Comparison of ENCODE assay signal across 10 mouse cellular contexts in genomic region chr10:81563481-81563880, GRCm38 (mm10). TPM values are rescaled to one million over a fixed set of nuclear protein-coding genes. Genes with fewer than 3 reads are reported as not detected.
DNase-seq lines count a peak whose midpoint lies in the region; ATAC-seq and TF ChIP-seq lines count a peak whose summit lies in the region.
"Had no signal": no experiment of that assay in that cellular context is flagged by ENCODE, and none has a peak within 500 bp of the region (broad histone marks: within the 10 kb centered on the region; RNA-seq: fewer than 3 reads in every experiment).

No protein-coding gene starts in this region.

- no peak for TF ChIP-seq POLR2A in heart, adult 2 months (IDR thresholded peaks at IDR 0.05; ENCODE audit: insufficient read depth, low read depth, low read length)

- 32% methylated on average over 6 of the region's 6 CpGs for WGBS in heart, adult 2 months
- 19% methylated on average over 6 of the region's 6 CpGs for WGBS in embryonic facial prominence, embryonic 14.5 days
- WGBS in limb, embryonic 13.5 days = 21% methylated on average over 6 of the region's 6 CpGs

- H3K36me3 ChIP-seq in heart, adult 2 months (ENCODE audit: control insufficient read depth, insufficient read depth, low read length) = no peaks in the 10 kb centered on the region
- H3K36me3 ChIP-seq in embryonic facial prominence, embryonic 14.5 days (ENCODE audit: control insufficient read depth, insufficient read depth, low read length) = peaks cover 47% of the 10 kb centered on the region
- peaks cover 56% of the 10 kb centered on the region for H3K36me3 ChIP-seq in limb, embryonic 13.5 days

- no peak for TF ChIP-seq CTCF in heart, adult 2 months (IDR thresholded peaks at IDR 0.05)

- intact Hi-C loops in heart, adult 2 months (cut with DNase I) = no loop called here
- intact Hi-C loops in heart, postnatal 25 days (cut with DNase I) = no loop called here

- H3K27ac ChIP-seq in heart, adult 2 months = peak overlapping the region; percentile 66
- H3K27ac ChIP-seq in embryonic facial prominence, embryonic 14.5 days (replicated peaks; ENCODE audit: low read depth, low read length) = 0 out of 2 replicates have a peak overlapping the region, but pooled peaks have one; percentile 31
- peak overlapping the region; percentile 52; the same call in 1 of the 2 replicates for H3K27ac ChIP-seq in limb, embryonic 13.5 days
- H3K27ac ChIP-seq: macrophage had no signal

- H3K9me3 ChIP-seq in embryonic facial prominence, embryonic 14.5 days (ENCODE audit: control insufficient read depth, low read length) = no peaks in the 10 kb centered on the region
- H3K9me3 ChIP-seq in limb, embryonic 13.5 days = no peaks in the 10 kb centered on the region
- H3K9me3 ChIP-seq: G1E had no signal

- H3K4me2 ChIP-seq in embryonic facial prominence, embryonic 14.5 days (ENCODE audit: low read depth, low read length) = peak overlapping the region; percentile 42
- peak overlapping the region; percentile 61 for H3K4me2 ChIP-seq in limb, embryonic 13.5 days (replicated peaks)

- ATAC-seq in embryonic facial prominence, embryonic 14.5 days (ENCODE audit: low read depth) = no peak
- ATAC-seq in limb, embryonic 13.5 days (ENCODE audit: low FRiP score, low read depth) = no peak

- H3K4me1 ChIP-seq in heart, adult 2 months (ENCODE audit: control insufficient read depth, insufficient read depth, low read length) = peaks cover 15% of the 10 kb centered on the region
- peaks cover 39% of the 10 kb centered on the region for H3K4me1 ChIP-seq in embryonic facial prominence, embryonic 14.5 days (ENCODE audit: control insufficient read depth, insufficient read depth, low read length)
- peaks cover 72% of the 10 kb centered on the region for H3K4me1 ChIP-seq in limb, embryonic 13.5 days

- H3K9ac ChIP-seq in heart, adult 2 months (ENCODE audit: low read depth, low read length) = no peak overlapping the region
- H3K9ac ChIP-seq in embryonic facial prominence, embryonic 14.5 days (ENCODE audit: low read depth, low read length) = no peak overlapping the region
- peak overlapping the region; percentile 62 for H3K9ac ChIP-seq in limb, embryonic 13.5 days

- TF ChIP-seq EP300 in heart, adult 2 months (IDR thresholded peaks at IDR 0.05; ENCODE audit: insufficient read depth, low read depth, low read length) = no peak

- no peak for DNase-seq in heart, adult 2 months
- DNase-seq in heart, postnatal 25 days (ENCODE audit: low spot score) = no peak
- peak; percentile 94 for DNase-seq in 3T3-L1 (ENCODE audit: low read depth, low spot score)
- DNase-seq in embryonic facial prominence, embryonic 14.5 days (ENCODE audit: low spot score) = peak; percentile 35
- no peak for DNase-seq in urinary bladder, postnatal 36 days (ENCODE audit: low spot score in 2 of 2)
- no peak for DNase-seq in cerebellum, postnatal 4 days (ENCODE audit: low spot score in 2 of 2)
- no peak for DNase-seq in cerebellum, adult 8-10 months

- peaks cover 6% of the 10 kb centered on the region; the same call in 1 of the 2 replicates for H3K79me2 ChIP-seq in heart, adult 2 months (replicated peaks; ENCODE audit: control insufficient read depth, insufficient read depth, low read length)

- H3K4me3 ChIP-seq in heart, adult 2 months = no peak overlapping the region
- H3K4me3 ChIP-seq in embryonic facial prominence, embryonic 14.5 days (ENCODE audit: low read depth, low read length) = no peak overlapping the region
- H3K4me3 ChIP-seq in limb, embryonic 13.5 days = 0 out of 2 replicates have a peak overlapping the region, but pooled peaks have one; percentile 11

- H3K27me3 ChIP-seq in heart, adult 2 months (ENCODE audit: control insufficient read depth, insufficient read depth, low read length) = no peaks in the 10 kb centered on the region
- H3K27me3 ChIP-seq in embryonic facial prominence, embryonic 14.5 days (replicated peaks; ENCODE audit: control insufficient read depth, insufficient read depth, low read length) = no peaks in the 10 kb centered on the region
- H3K27me3 ChIP-seq in limb, embryonic 13.5 days = peaks cover 12% of the 10 kb centered on the region; the same call in 1 of the 2 replicates

RNA-seq across cellular contexts. Expression of gene Aes, which starts 4.2 kb away (rescaled TPM):
- total RNA-seq in heart, adult 2 months (2021) = 1,000 to 10,000 TPM in 1 of 2 experiments, 100 to 1,000 TPM in 1; 982 to 1,113 TPM
- 2,586 and 3,063 TPM in 2 replicates for polyA plus RNA-seq in heart, adult 2 months (2012; rRNA removed)
- 1,000 to 10,000 TPM; 1,086 to 1,128 TPM for total RNA-seq in heart, postnatal 25 days (2021)
- polyA plus RNA-seq in embryonic facial prominence, embryonic 14.5 days (2014; fragmentation: Nextera tagmentation; extraction: Ambion mirVana) = 387 and 412 TPM in 2 replicates
- 477 and 492 TPM in 2 replicates for polyA plus RNA-seq in limb, embryonic 13.5 days (2015; fragmentation: Nextera tagmentation; extraction: Ambion mirVana)

RNA-seq across cellular contexts. Expression of gene Tle2, which starts 10.9 kb away (rescaled TPM):
- 1 to 10 TPM; 6.8 to 7.4 TPM for total RNA-seq in heart, adult 2 months (2021)
- 40.9 and 43.8 TPM in 2 replicates for polyA plus RNA-seq in heart, adult 2 months (2012; rRNA removed)
- 1 to 10 TPM; 8.4 to 9.7 TPM for total RNA-seq in heart, postnatal 25 days (2021)
- 30.2 and 39.4 TPM in 2 replicates for polyA plus RNA-seq in embryonic facial prominence, embryonic 14.5 days (2014; fragmentation: Nextera tagmentation; extraction: Ambion mirVana)
- polyA plus RNA-seq in limb, embryonic 13.5 days (2015; fragmentation: Nextera tagmentation; extraction: Ambion mirVana) = 68.8 and 69.8 TPM in 2 replicates

RNA-seq across cellular contexts. Expression of gene Gna11, which starts 18.5 kb away (rescaled TPM):
- 10 to 100 TPM; 46.6 to 53.5 TPM for total RNA-seq in heart, adult 2 months (2021)
- 68.0 and 81.9 TPM in 2 replicates for polyA plus RNA-seq in heart, adult 2 months (2012; rRNA removed)
- 10 to 100 TPM; 49.6 to 54.6 TPM for total RNA-seq in heart, postnatal 25 days (2021)
- 87.7 and 88.4 TPM in 2 replicates for polyA plus RNA-seq in embryonic facial prominence, embryonic 14.5 days (2014; fragmentation: Nextera tagmentation; extraction: Ambion mirVana)
- 89.8 and 89.9 TPM in 2 replicates for polyA plus RNA-seq in limb, embryonic 13.5 days (2015; fragmentation: Nextera tagmentation; extraction: Ambion mirVana)

RNA-seq across cellular contexts. Expression of gene Tle6, which starts 37.4 kb away (rescaled TPM):
- 1 to 10 TPM; 5.1 to 7.7 TPM for total RNA-seq in heart, adult 2 months (2021)
- 19.0 and 20.1 TPM in 2 replicates for polyA plus RNA-seq in heart, adult 2 months (2012; rRNA removed)
- 1 to 10 TPM; 6.7 to 7.4 TPM for total RNA-seq in heart, postnatal 25 days (2021)
- 17.1 and 17.8 TPM in 2 replicates for polyA plus RNA-seq in embryonic facial prominence, embryonic 14.5 days (2014; fragmentation: Nextera tagmentation; extraction: Ambion mirVana)
- polyA plus RNA-seq in limb, embryonic 13.5 days (2015; fragmentation: Nextera tagmentation; extraction: Ambion mirVana) = 13.8 and 18.4 TPM in 2 replicates

RNA-seq across cellular contexts. Expression of gene Gna15, which starts 39.5 kb away (rescaled TPM):
- 1 to 10 TPM; 1.1 to 1.5 TPM for total RNA-seq in heart, adult 2 months (2021)
- 1.1 and 1.2 TPM in 2 replicates for polyA plus RNA-seq in heart, adult 2 months (2012; rRNA removed)
- 1 to 10 TPM in 1 of 2 experiments, under 1 TPM in 1; 0.81 to 1.0 TPM for total RNA-seq in heart, postnatal 25 days (2021)
- 3.1 and 4.5 TPM in 2 replicates for polyA plus RNA-seq in embryonic facial prominence, embryonic 14.5 days (2014; fragmentation: Nextera tagmentation; extraction: Ambion mirVana)
- polyA plus RNA-seq in limb, embryonic 13.5 days (2015; fragmentation: Nextera tagmentation; extraction: Ambion mirVana) = 1.6 and 1.9 TPM in 2 replicates

Comparison
In these comparisons a context has a peak if more than half of its experiments do, and no peak if none do; other contexts are left out.
1. DNase-seq: peak in 3T3-L1 (single experiment) and embryonic facial prominence, embryonic 14.5 days (single experiment); none in heart, adult 2 months (0 of 2), heart, postnatal 25 days (single experiment), urinary bladder, postnatal 36 days (0 of 2), cerebellum, postnatal 4 days (0 of 2) and cerebellum, adult 8-10 months (single experiment).
2. Peak in every context shown above with its lines, with median percentiles within 50 percentile points of each other: H3K27ac ChIP-seq.